Mouse (Mus musculus): ENCODE measurements around the gene Vps53.

DNA sequence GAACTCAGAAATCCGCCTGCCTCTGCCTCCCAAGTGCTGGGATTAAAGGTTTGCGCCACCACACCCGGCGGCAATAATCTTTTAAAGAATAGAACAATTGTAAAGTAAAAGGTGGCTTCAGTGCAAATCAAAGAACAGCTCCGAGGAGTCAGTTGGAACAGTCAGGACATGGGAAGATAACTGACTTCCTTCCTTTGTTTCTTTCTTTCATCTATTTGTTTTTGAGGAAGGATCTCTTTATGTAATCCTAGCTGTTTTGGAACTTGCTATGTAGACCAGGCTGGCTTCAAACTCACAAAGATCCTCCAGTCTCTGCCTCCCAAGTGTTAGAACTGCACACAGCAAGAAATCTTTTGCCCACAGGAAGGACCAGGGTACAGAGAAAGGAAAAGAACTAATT is 45.2 kb upstream of the Vps53 start:
- no peak for TF ChIP-seq POLR2A (IDR thresholded peaks at IDR 0.05; ENCODE audit: low read depth, low read length)
- TF ChIP-seq CTCF (IDR thresholded peaks at IDR 0.05; ENCODE audit: extremely low read depth, insufficient read length, insufficient replicate concordance, low read depth, low read length) = no peak
